Mouse (Mus musculus) ES-Bruce4 (cell line): ENCODE results near the gene Tab1. TPM values are rescaled to one million over a fixed set of nuclear protein-coding genes. Genes with fewer than 3 reads are reported as not detected.

Source experiments
- H3K27ac ChIP-seq: 2 replicates; pipeline ENCODE4 v1.5.1; 2012; ENCODE audit warnings: low read length, inconsistent platforms; ENCODE audit not compliant: insufficient read depth
- H3K27me3 ChIP-seq: 2 replicates; pipeline ENCODE4 v1.6.1; 2012; ENCODE audit warnings: mild to moderate bottlenecking, low read length, inconsistent platforms; ENCODE audit not compliant: control insufficient read depth, poor library complexity, insufficient read depth, severe bottlenecking
- H3K36me3 ChIP-seq: 2 replicates; pipeline ENCODE4 v1.6.1; 2012; ENCODE audit warnings: inconsistent platforms, mild to moderate bottlenecking, low read length, moderate library complexity; ENCODE audit not compliant: control insufficient read depth, poor library complexity, insufficient read depth, severe bottlenecking
- H3K4me1 ChIP-seq: one replicate; pipeline ENCODE4 v1.8.1; 2011; ENCODE audit warnings: low read length; ENCODE audit not compliant: control insufficient read depth, insufficient read depth
- H3K4me3 ChIP-seq: 2 replicates; pipeline ENCODE4 v1.5.1; 2011; ENCODE audit warnings: low read depth, mild to moderate bottlenecking, low read length
- H3K9ac ChIP-seq: 2 replicates; pipeline ENCODE4 v1.6.1; 2012; ENCODE audit warnings: low read depth, mild to moderate bottlenecking, inconsistent platforms; ENCODE audit not compliant: poor library complexity, severe bottlenecking
- H3K9me3 ChIP-seq: replicated peaks from 2 replicates; pipeline ENCODE4 v1.6.1; 2012; ENCODE audit warnings: mild to moderate bottlenecking, low read length, inconsistent platforms; ENCODE audit not compliant: control insufficient read depth, poor library complexity, insufficient read depth, severe bottlenecking
- CTCF ChIP-seq: IDR thresholded peaks from one replicate; pipeline ENCODE4 v1.8.1; 2011; ENCODE audit warnings: low read depth, low read length
- EP300 ChIP-seq: IDR thresholded peaks from 2 replicates; pipeline ENCODE4 v1.6.1; 2011; ENCODE audit warnings: low read depth, low read length; ENCODE audit not compliant: insufficient read depth
- POLR2A ChIP-seq: IDR thresholded peaks from one replicate; pipeline ENCODE4 v1.8.1; 2011; ENCODE audit warnings: low read length; ENCODE audit not compliant: insufficient read depth
- polyA plus RNA-seq: library from polyadenylated mRNA; stranded (reverse); fragments of >200 nt; gene quantifications from 2 replicates; pipeline ENCODE4 v1.2.4, GENCODE M21; 2011; ENCODE audit warnings: low read depth; ENCODE audit not compliant: missing spikeins, insufficient read depth, insufficient read length

Gene Tab1
- polyA plus RNA-seq, 1 experiment = 15.6 TPM

GRCm38 (mm10) chr15:80182072-80182700 is 49.3 kb downstream of the Tab1 start:
- Histone ChIP-seq H3K4me3 (no peak overlapping the region), H3K27me3 (no peaks in the 10 kb centered on the region), H3K36me3 (no peaks in the 10 kb centered on the region), H3K9ac (no peak overlapping the region), H3K4me1 (no peaks in the 10 kb centered on the region), H3K27ac (no peak overlapping the region), H3K9me3 (no peaks in the 10 kb centered on the region)
- TF ChIP-seq EP300 (no peak), POLR2A (no peak), CTCF (no peak)

GRCm38 (mm10) chr15:80188927-80189326 is 56.0 kb downstream of the Tab1 start:
- Histone ChIP-seq H3K4me3 (no peak overlapping the region), H3K27me3 (no peaks in the 10 kb centered on the region), H3K4me1 (no peaks in the 10 kb centered on the region), H3K27ac (no peak overlapping the region), H3K36me3 (no peaks in the 10 kb centered on the region), H3K9ac (no peak overlapping the region), H3K9me3 (no peaks in the 10 kb centered on the region)
- TF ChIP-seq EP300 (no peak), POLR2A (no peak), CTCF (no peak)

GRCm38 (mm10) chr15:80190075-80190474 is 57.1 kb downstream of the Tab1 start:
- no peak for TF ChIP-seq POLR2A
- TF ChIP-seq EP300 = no peak
- TF ChIP-seq CTCF = no peak
- H3K9me3 ChIP-seq = no peaks in the 10 kb centered on the region

GRCm38 (mm10) chr15:80191585-80192245 is 58.8 kb downstream of the Tab1 start:
- Histone ChIP-seq H3K27ac (no peak overlapping the region), H3K36me3 (no peaks in the 10 kb centered on the region), H3K9ac (no peak overlapping the region), H3K9me3 (no peaks in the 10 kb centered on the region), H3K4me3 (no peak overlapping the region), H3K27me3 (no peaks in the 10 kb centered on the region), H3K4me1 (no peaks in the 10 kb centered on the region)
- TF ChIP-seq POLR2A = no peak

More at GRCm38 (mm10) chr15:80190075-80190474, 57.1 kb downstream of the Tab1 start:
- Histone ChIP-seq H3K9ac (no peak overlapping the region), H3K27me3 (no peaks in the 10 kb centered on the region), H3K36me3 (no peaks in the 10 kb centered on the region), H3K4me1 (no peaks in the 10 kb centered on the region), H3K27ac (no peak overlapping the region), H3K4me3 (no peak overlapping the region)

- Histone ChIP-seq H3K27ac (no peak overlapping the region), H3K27me3 (no peaks in the 10 kb centered on the region), H3K36me3 (no peaks in the 10 kb centered on the region), H3K4me1 (no peaks in the 10 kb centered on the region), H3K9ac (no peak overlapping the region), H3K4me3 (no peak overlapping the region), H3K9me3 (no peaks in the 10 kb centered on the region)
- TF ChIP-seq CTCF (no peak), EP300 (no peak), POLR2A (no peak)
Observed at GRCm38 (mm10) chr15:80192246-80192585, 59.3 kb downstream of the Tab1 start.

GRCm38 (mm10) chr15:80192847-80193246 is 59.9 kb downstream of the Tab1 start:
- Histone ChIP-seq H3K4me1 (no peaks in the 10 kb centered on the region), H3K4me3 (no peak overlapping the region), H3K9ac (no peak overlapping the region), H3K27ac (no peak overlapping the region), H3K27me3 (no peaks in the 10 kb centered on the region), H3K9me3 (no peaks in the 10 kb centered on the region), H3K36me3 (no peaks in the 10 kb centered on the region)
- no peak for TF ChIP-seq CTCF
